Comparison of ENCODE assay signal across 11 mouse cellular contexts in the genomic region with DNA sequence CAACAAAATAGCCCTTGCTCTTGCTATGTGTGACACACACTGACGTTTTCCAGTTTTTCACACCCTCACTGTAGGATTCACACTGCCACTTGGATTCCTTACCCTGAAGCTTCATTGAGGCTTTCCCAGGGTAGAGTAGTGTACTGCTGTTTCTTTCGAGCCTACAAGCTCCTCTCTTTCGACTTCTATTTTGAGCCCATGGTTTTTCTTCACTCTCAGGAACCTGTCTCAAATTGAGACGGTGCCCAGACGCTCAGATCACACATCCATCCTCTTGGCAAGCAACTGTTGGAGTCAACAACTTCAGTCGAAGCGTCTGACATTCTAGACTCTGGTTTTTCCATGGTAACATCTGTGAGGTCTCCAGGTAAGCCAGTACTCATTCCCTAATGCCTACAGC. TPM values are rescaled to one million over a fixed set of nuclear protein-coding genes. Genes with fewer than 3 reads are reported as not detected.
DNase-seq lines count a peak whose midpoint lies in the region; ATAC-seq and TF ChIP-seq lines count a peak whose summit lies in the region.
"Had no signal": no experiment of that assay in that cellular context is flagged by ENCODE, and none has a peak within 500 bp of the region (broad histone marks: within the 10 kb centered on the region; RNA-seq: fewer than 3 reads in every experiment).

Gene Atp8a2 (minus strand): TSS at position 296 of the 400 bp plus-strand sequence.

- peak within 1 kb of the TSS in 1 of 2 experiments; percentile 42; a peak in 1 of 4 replicates for H3K27ac ChIP-seq in heart, embryonic 14.5 days (replicated peaks in 1 of 2; ENCODE audit: control insufficient read depth in 1 of 2, insufficient read depth in 1 of 2, low read depth in 2 of 2, low read length in 2 of 2)
- H3K27ac ChIP-seq: intestine, embryonic 15.5 days had no signal

- WGBS in heart, embryonic 14.5 days: 37% methylated on average over 7 of the region's 7 CpGs

- H3K27me3 ChIP-seq in heart, embryonic 14.5 days (ENCODE audit: control insufficient read depth, insufficient read depth, low read length): no peaks in the 10 kb centered on the region
- H3K27me3 ChIP-seq: intestine, embryonic 15.5 days had no signal

- peaks cover 7% of the 10 kb centered on the region in 2 experiments; a peak in 2 of 4 replicates for H3K4me1 ChIP-seq in heart, embryonic 14.5 days (ENCODE audit: control insufficient read depth in 2 of 2, insufficient read depth in 2 of 2, low read length in 2 of 2)
- H3K4me1 ChIP-seq: intestine, embryonic 15.5 days had no signal

- H3K4me2 ChIP-seq in heart, embryonic 14.5 days (ENCODE audit: low read length): peak within 1 kb of the TSS; percentile 18
- H3K4me2 ChIP-seq: intestine, embryonic 15.5 days had no signal

- DNase-seq in heart, postnatal 36 days: no peak
- peak; percentile 20 for DNase-seq in brain, embryonic 14.5 days (ENCODE audit: low read depth)
- DNase-seq in frontal cortex, postnatal 36 days (ENCODE audit: low spot score in 2 of 2): peak; percentile 23 to 47
- DNase-seq in left cerebral cortex, postnatal 25 days (ENCODE audit: low spot score in 2 of 2): peak; percentile 30 to 81
- DNase-seq in yolk sac, embryonic 10.5 days (ENCODE audit: low spot score): no peak
- no peak for DNase-seq in thymus, postnatal 0 days (ENCODE audit: low spot score)
- DNase-seq in urinary bladder, adult 2 months (ENCODE audit: low spot score): no peak
- DNase-seq: lung, adult 18-20 months; retina, postnatal 1 day had no signal

- TF ChIP-seq CTCF in brain, embryonic 14.5 days (IDR thresholded peaks at IDR 0.05; ENCODE audit: borderline replicate concordance, extremely low read depth, insufficient read depth, insufficient read length): no peak

- H3K36me3 ChIP-seq in heart, embryonic 14.5 days (ENCODE audit: control insufficient read depth, insufficient read depth, low read length): no peaks in the 10 kb centered on the region
- H3K36me3 ChIP-seq: intestine, embryonic 15.5 days had no signal

- intact Hi-C loops in heart, postnatal 36 days (cut with DNase I): no loop called here
- intact Hi-C loops in left cerebral cortex, postnatal 25 days (cut with DNase I): no loop called here

- no peak for ATAC-seq in heart, embryonic 14.5 days (ENCODE audit: insufficient number of reproducible peaks, insufficient read depth, low FRiP score, low read depth)
- ATAC-seq: intestine, embryonic 15.5 days had no signal

- H3K4me3 ChIP-seq in heart, embryonic 14.5 days (ENCODE audit: control insufficient read depth in 1 of 2, insufficient read depth in 1 of 2, low read depth in 1 of 2, low read length in 2 of 2): no peak within 1 kb of the TSS
- H3K4me3 ChIP-seq: intestine, embryonic 15.5 days had no signal

- H3K9me3 ChIP-seq in heart, embryonic 14.5 days (ENCODE audit: control insufficient read depth, low read length): no peaks in the 10 kb centered on the region
- H3K9me3 ChIP-seq: intestine, embryonic 15.5 days had no signal

- no peak within 1 kb of the TSS for H3K9ac ChIP-seq in heart, embryonic 14.5 days (ENCODE audit: low read length)
- H3K9ac ChIP-seq: intestine, embryonic 15.5 days had no signal

- no peak for TF ChIP-seq POLR2A in brain, embryonic 14.5 days (IDR thresholded peaks at IDR 0.05; ENCODE audit: borderline replicate concordance, extremely low read depth, insufficient read depth, insufficient read length, poor library complexity, severe bottlenecking)

RNA-seq across cellular contexts. Expression of gene Atp8a2, which starts in this region (rescaled TPM):
- 9.0 and 10.5 TPM in 2 replicates for polyA plus RNA-seq in heart, embryonic 14.5 days (2014; fragmentation: Nextera tagmentation; extraction: Ambion mirVana)
- 1 to 10 TPM; 4.4 to 5.0 TPM for total RNA-seq in heart, postnatal 36 days (2021)
- polyA plus RNA-seq in brain, embryonic 14.5 days (2012; rRNA removed): 6.1 and 17.4 TPM in 2 replicates
- 10 to 100 TPM; 63.0 to 71.3 TPM for total RNA-seq in left cerebral cortex, postnatal 25 days (2021)
- 0.80 and 1.4 TPM in 2 replicates for polyA plus RNA-seq in thymus, postnatal 0 days (2015; fragmentation: Nextera tagmentation; extraction: Ambion mirVana)
- 1.4 and 2.6 TPM in 2 replicates for polyA plus RNA-seq in urinary bladder, adult 2 months (2012; rRNA removed)

Comparison
In these comparisons a context has a peak if more than half of its experiments do, and no peak if none do; other contexts are left out.
1. RNA of gene Atp8a2 (total RNA-seq): 63.0 to 71.3 TPM in left cerebral cortex, postnatal 25 days; 4.4 to 5.0 TPM in heart, postnatal 36 days; every median in the first group is over 10 times any median in the second.
2. DNase-seq: peak in brain, embryonic 14.5 days (single experiment), frontal cortex, postnatal 36 days (2 of 2) and left cerebral cortex, postnatal 25 days (2 of 2); none in heart, postnatal 36 days (0 of 2), yolk sac, embryonic 10.5 days (single experiment), thymus, postnatal 0 days (single experiment) and urinary bladder, adult 2 months (single experiment).